Mouse (Mus musculus): ENCODE measurements at regions not wholly inside any gene's neighbourhood (a gene's known extent, or its start where the extent isn't known, plus 50 kb on each side); places are given as distances from the start of the nearest gene placed in this dataset.
A peak's percentile ranks its signal among the peaks of the same experiment; 100 is the strongest.

GRCm38 (mm10) chr13:99753526-99753925 lies 147.4 kb downstream of the Cartpt start:
- no peak for ATAC-seq (ENCODE audit: insufficient number of reproducible peaks, insufficient read depth, low FRiP score, low read depth)
- Histone ChIP-seq H3K4me2 (ENCODE audit: low read length) (no peak overlapping the region), H3K27ac (replicated peaks in 1 of 2; ENCODE audit: control insufficient read depth in 1 of 2, insufficient read depth in 1 of 2, low read depth in 2 of 2, low read length in 2 of 2) (no peak overlapping the region), H3K4me3 (ENCODE audit: control insufficient read depth in 1 of 2, insufficient read depth in 1 of 2, low read depth in 1 of 2, low read length in 2 of 2) (no peak overlapping the region), H3K9me3 (ENCODE audit: control insufficient read depth, low read length) (no peaks in the 10 kb centered on the region), H3K9ac (ENCODE audit: low read length) (no peak overlapping the region), H3K4me1 (ENCODE audit: control insufficient read depth in 2 of 2, insufficient read depth in 2 of 2, low read length in 2 of 2) (peaks cover 0 to 3% of the 10 kb centered on the region in 2 experiments; a peak in 1 of 4 replicates), H3K27me3 (ENCODE audit: control insufficient read depth, insufficient read depth, low read length) (no peaks in the 10 kb centered on the region), H3K36me3 (ENCODE audit: control insufficient read depth, insufficient read depth, low read length) (no peaks in the 10 kb centered on the region)
- WGBS = 66% methylated on average over 3 of the region's 3 CpGs

DNA sequence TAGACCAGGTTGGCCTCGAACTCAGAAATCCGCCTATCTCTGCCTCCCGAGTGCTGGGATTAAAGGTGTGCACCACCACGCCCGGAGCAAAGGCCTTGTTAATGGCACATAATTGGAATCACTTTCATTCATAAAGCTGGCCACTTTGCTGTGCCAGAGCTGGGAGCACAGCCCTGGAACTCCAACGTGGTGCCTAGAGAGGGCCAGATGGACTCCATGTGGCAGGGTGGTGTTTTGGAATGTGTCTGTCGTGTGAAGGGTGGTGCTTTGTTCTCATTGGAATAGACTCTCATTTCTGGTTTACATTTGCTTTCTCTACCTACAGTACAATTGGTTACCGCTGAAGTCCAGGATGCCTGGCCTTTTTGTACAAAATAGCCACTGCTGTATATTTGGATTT lies 150.2 kb downstream of the Cartpt start:
- Histone ChIP-seq H3K9me3 (ENCODE audit: control insufficient read depth, low read length) (no peaks in the 10 kb centered on the region), H3K4me1 (ENCODE audit: control insufficient read depth in 2 of 2, insufficient read depth in 2 of 2, low read length in 2 of 2) (peaks cover 0 to 7% of the 10 kb centered on the region in 2 experiments; a peak in 2 of 4 replicates), H3K27me3 (ENCODE audit: control insufficient read depth, insufficient read depth, low read length) (no peaks in the 10 kb centered on the region), H3K4me2 (ENCODE audit: low read length) (no peak overlapping the region), H3K4me3 (ENCODE audit: control insufficient read depth in 1 of 2, insufficient read depth in 1 of 2, low read depth in 1 of 2, low read length in 2 of 2) (no peak overlapping the region), H3K9ac (ENCODE audit: low read length) (no peak overlapping the region), H3K36me3 (ENCODE audit: control insufficient read depth, insufficient read depth, low read length) (no peaks in the 10 kb centered on the region), H3K27ac (replicated peaks in 1 of 2; ENCODE audit: control insufficient read depth in 1 of 2, insufficient read depth in 1 of 2, low read depth in 2 of 2, low read length in 2 of 2) (no peak overlapping the region)
- no peak for ATAC-seq (ENCODE audit: insufficient number of reproducible peaks, insufficient read depth, low FRiP score, low read depth)
- 84% methylated on average over 8 of the region's 8 CpGs for WGBS

- Histone ChIP-seq H3K9me3 (ENCODE audit: control insufficient read depth, low read length) (no peaks in the 10 kb centered on the region), H3K4me3 (ENCODE audit: control insufficient read depth in 1 of 2, insufficient read depth in 1 of 2, low read depth in 1 of 2, low read length in 2 of 2) (no peak overlapping the region), H3K4me2 (ENCODE audit: low read length) (no peak overlapping the region), H3K36me3 (ENCODE audit: control insufficient read depth, insufficient read depth, low read length) (no peaks in the 10 kb centered on the region), H3K27me3 (ENCODE audit: control insufficient read depth, insufficient read depth, low read length) (no peaks in the 10 kb centered on the region), H3K27ac (replicated peaks in 1 of 2; ENCODE audit: control insufficient read depth in 1 of 2, insufficient read depth in 1 of 2, low read depth in 2 of 2, low read length in 2 of 2) (no peak overlapping the region), H3K4me1 (ENCODE audit: control insufficient read depth in 2 of 2, insufficient read depth in 2 of 2, low read length in 2 of 2) (peaks cover 8 to 13% of the 10 kb centered on the region in 2 experiments), H3K9ac (ENCODE audit: low read length) (no peak overlapping the region)
- no peak for ATAC-seq (ENCODE audit: insufficient number of reproducible peaks, insufficient read depth, low FRiP score, low read depth)
- 85% methylated on average over 6 of the region's 6 CpGs for WGBS
Observed at GRCm38 (mm10) chr13:99749342-99749741, 151.5 kb downstream of the Cartpt start.

- Histone ChIP-seq H3K27me3 (ENCODE audit: control insufficient read depth, insufficient read depth, low read length) (no peaks in the 10 kb centered on the region), H3K4me2 (ENCODE audit: low read length) (no peak overlapping the region), H3K4me3 (ENCODE audit: control insufficient read depth in 1 of 2, insufficient read depth in 1 of 2, low read depth in 1 of 2, low read length in 2 of 2) (no peak overlapping the region), H3K9me3 (ENCODE audit: control insufficient read depth, low read length) (no peaks in the 10 kb centered on the region), H3K9ac (ENCODE audit: low read length) (no peak overlapping the region), H3K36me3 (ENCODE audit: control insufficient read depth, insufficient read depth, low read length) (no peaks in the 10 kb centered on the region), H3K4me1 (ENCODE audit: control insufficient read depth in 2 of 2, insufficient read depth in 2 of 2, low read length in 2 of 2) (peaks cover 11 to 12% of the 10 kb centered on the region in 2 experiments), H3K27ac (replicated peaks in 1 of 2; ENCODE audit: control insufficient read depth in 1 of 2, insufficient read depth in 1 of 2, low read depth in 2 of 2, low read length in 2 of 2) (no peak overlapping the region)
- ATAC-seq (ENCODE audit: insufficient number of reproducible peaks, insufficient read depth, low FRiP score, low read depth) = no peak
- 36% methylated on average over 9 of the region's 9 CpGs for WGBS
Observed at GRCm38 (mm10) chr13:99748128-99748527, 152.8 kb downstream of the Cartpt start.

DNA sequence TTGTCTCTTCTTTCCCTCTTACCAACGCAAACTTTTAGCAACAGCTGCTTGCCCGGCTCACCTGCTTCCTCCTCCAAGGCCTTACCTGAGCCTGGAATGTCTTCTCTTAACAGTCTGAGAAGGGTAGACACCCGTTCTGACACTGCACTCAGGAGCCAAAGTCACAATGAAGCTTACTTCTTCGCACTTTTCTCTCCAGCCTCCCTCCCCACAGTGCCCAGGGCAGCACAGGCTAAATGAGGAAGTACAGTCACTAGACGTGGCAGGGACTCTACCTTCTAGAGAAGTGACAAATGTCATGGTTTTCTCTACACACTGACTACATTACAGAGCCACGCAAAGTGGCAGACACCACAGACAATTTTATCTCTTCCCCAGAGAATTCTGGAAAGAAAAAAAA lies 155.4 kb downstream of the Cartpt start:
- H3K9me3 ChIP-seq (ENCODE audit: control insufficient read depth, low read length) = 0 out of 2 replicates have a peak, but pooled peaks cover 2% of the 10 kb centered on the region
- H3K27ac ChIP-seq (replicated peaks in 1 of 2; ENCODE audit: control insufficient read depth in 1 of 2, insufficient read depth in 1 of 2, low read depth in 2 of 2, low read length in 2 of 2) = no peak overlapping the region
- ATAC-seq (ENCODE audit: insufficient number of reproducible peaks, insufficient read depth, low FRiP score, low read depth) = no peak
- H3K4me1 ChIP-seq (ENCODE audit: control insufficient read depth in 2 of 2, insufficient read depth in 2 of 2, low read length in 2 of 2) = peaks cover 11 to 12% of the 10 kb centered on the region in 2 experiments
- WGBS = 73% methylated on average over 6 of the region's 6 CpGs
- H3K27me3 ChIP-seq (ENCODE audit: control insufficient read depth, insufficient read depth, low read length) = no peaks in the 10 kb centered on the region
- H3K9ac ChIP-seq (ENCODE audit: low read length) = no peak overlapping the region
- H3K36me3 ChIP-seq (ENCODE audit: control insufficient read depth, insufficient read depth, low read length) = no peaks in the 10 kb centered on the region
- H3K4me3 ChIP-seq (ENCODE audit: control insufficient read depth in 1 of 2, insufficient read depth in 1 of 2, low read depth in 1 of 2, low read length in 2 of 2) = no peak overlapping the region
- H3K4me2 ChIP-seq (ENCODE audit: low read length) = no peak overlapping the region

DNA sequence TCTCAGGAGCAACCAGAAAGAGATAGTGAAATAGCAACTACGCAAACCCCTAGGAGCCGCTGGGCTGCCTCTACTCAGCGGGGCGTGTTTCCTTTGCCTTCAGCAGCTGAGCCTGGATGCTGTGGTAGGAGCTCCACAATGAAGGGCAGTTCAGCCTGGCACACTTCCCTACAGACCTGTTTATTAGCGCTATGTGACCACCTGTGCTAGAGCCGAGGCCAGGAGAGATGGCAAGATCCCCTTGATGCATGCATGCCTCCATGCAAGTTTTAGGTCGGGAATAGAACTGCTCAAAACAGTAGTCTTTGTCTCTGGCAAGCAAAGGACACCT lies 156.1 kb downstream of the Cartpt start:
- Histone ChIP-seq H3K4me1 (ENCODE audit: control insufficient read depth in 2 of 2, insufficient read depth in 2 of 2, low read length in 2 of 2) (peaks cover 11 to 12% of the 10 kb centered on the region in 2 experiments), H3K9ac (ENCODE audit: low read length) (no peak overlapping the region), H3K27me3 (ENCODE audit: control insufficient read depth, insufficient read depth, low read length) (no peaks in the 10 kb centered on the region), H3K27ac (replicated peaks in 1 of 2; ENCODE audit: control insufficient read depth in 1 of 2, insufficient read depth in 1 of 2, low read depth in 2 of 2, low read length in 2 of 2) (0 out of 4 replicates have a peak overlapping the region, but pooled peaks have one; percentile 16 to 44), H3K4me3 (ENCODE audit: control insufficient read depth in 1 of 2, insufficient read depth in 1 of 2, low read depth in 1 of 2, low read length in 2 of 2) (no peak overlapping the region), H3K4me2 (ENCODE audit: low read length) (no peak overlapping the region), H3K9me3 (ENCODE audit: control insufficient read depth, low read length) (0 out of 2 replicates have a peak, but pooled peaks cover 6% of the 10 kb centered on the region), H3K36me3 (ENCODE audit: control insufficient read depth, insufficient read depth, low read length) (no peaks in the 10 kb centered on the region)
- 40% methylated on average over 7 of the region's 7 CpGs for WGBS
- ATAC-seq (ENCODE audit: insufficient number of reproducible peaks, insufficient read depth, low FRiP score, low read depth) = peak; percentile 19; the same call in 1 of the 2 replicates

DNA sequence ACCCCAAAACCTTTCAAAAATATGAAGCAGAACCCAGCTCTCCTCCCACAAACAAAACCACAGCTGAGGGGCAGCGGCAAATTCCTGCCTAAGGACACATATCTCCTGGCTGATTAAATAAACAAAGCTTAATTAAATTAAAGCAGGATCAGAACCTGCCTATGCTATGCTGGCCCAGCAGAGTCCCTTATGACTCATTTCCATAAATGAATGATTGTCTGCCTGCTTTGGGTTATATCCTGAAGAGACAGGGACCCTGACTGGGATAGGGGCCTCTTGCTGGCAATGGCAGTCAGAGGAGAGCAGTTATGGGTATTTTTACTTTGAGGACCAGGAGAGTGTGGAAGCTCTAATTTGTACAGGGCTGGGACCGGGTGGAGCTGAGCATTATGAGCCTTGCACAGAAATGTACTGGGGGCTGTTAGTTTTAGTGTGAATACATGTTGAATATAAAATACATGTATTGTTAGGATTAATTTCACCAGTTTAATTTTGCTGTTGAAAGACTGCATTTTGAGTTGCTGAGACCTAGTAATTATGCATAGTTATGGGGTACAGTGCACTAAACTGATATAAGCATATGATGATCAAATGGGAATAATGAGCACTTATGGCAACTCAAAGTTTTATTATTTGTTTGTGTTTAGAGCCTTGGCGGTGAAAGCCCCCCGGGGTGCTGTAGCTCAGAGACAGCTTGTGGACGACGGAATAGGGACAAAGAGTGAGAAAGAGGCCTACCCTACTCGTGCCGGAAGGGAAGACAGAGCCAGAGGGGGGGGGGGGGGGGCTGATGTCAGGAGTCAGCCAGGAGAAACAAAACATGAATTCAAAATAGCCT lies 156.7 kb downstream of the Cartpt start:
- WGBS = 42% methylated on average over 8 of the region's 8 CpGs
- 0 out of 4 replicates have a peak overlapping the region, but pooled peaks of 1 of the 2 experiments have one; percentile 44 for H3K27ac ChIP-seq (replicated peaks in 1 of 2; ENCODE audit: control insufficient read depth in 1 of 2, insufficient read depth in 1 of 2, low read depth in 2 of 2, low read length in 2 of 2)
- H3K9me3 ChIP-seq (ENCODE audit: control insufficient read depth, low read length) = 0 out of 2 replicates have a peak, but pooled peaks cover 6% of the 10 kb centered on the region
- no peak for ATAC-seq (ENCODE audit: insufficient number of reproducible peaks, insufficient read depth, low FRiP score, low read depth)
- H3K4me3 ChIP-seq (ENCODE audit: control insufficient read depth in 1 of 2, insufficient read depth in 1 of 2, low read depth in 1 of 2, low read length in 2 of 2) = no peak overlapping the region
- H3K9ac ChIP-seq (ENCODE audit: low read length) = no peak overlapping the region
- no peak overlapping the region for H3K4me2 ChIP-seq (ENCODE audit: low read length)
- no peaks in the 10 kb centered on the region for H3K36me3 ChIP-seq (ENCODE audit: control insufficient read depth, insufficient read depth, low read length)
- no peaks in the 10 kb centered on the region for H3K27me3 ChIP-seq (ENCODE audit: control insufficient read depth, insufficient read depth, low read length)
- H3K4me1 ChIP-seq (ENCODE audit: control insufficient read depth in 2 of 2, insufficient read depth in 2 of 2, low read length in 2 of 2) = peaks cover 11 to 12% of the 10 kb centered on the region in 2 experiments
